Mouse (Mus musculus) megakaryocyte-erythroid progenitor cell, adult 5-6 weeks (primary cell): ENCODE measurements around the gene Slc16a9. TPM values are rescaled to one million over a fixed set of nuclear protein-coding genes. Genes with fewer than 3 reads are reported as not detected.

Experiments
- ATAC-seq: replicated peaks from 2 replicates; pipeline ENCODE4 v1.8.0; 2016; ENCODE audit warnings: mild to moderate bottlenecking, inconsistent platforms; ENCODE audit not compliant: severe bottlenecking, poor library complexity, low FRiP score, low TSS enrichment
- total RNA-seq, 2 experiments: library from RNA; stranded (forward) in 1 of 2; stranded (reverse) in 1 of 2; fragments of 200-1000, 215-1000 nt in 1 of 2; fragments of >200 nt in 1 of 2; fragmentation: Nextera tagmentation in 1 of 2; gene quantifications; 2 replicates each; pipeline ENCODE4 v1.2.3; 2014 to 2017

Gene Slc16a9
- total RNA-seq, 2 experiments from 2014 or later = not detected

DNA sequence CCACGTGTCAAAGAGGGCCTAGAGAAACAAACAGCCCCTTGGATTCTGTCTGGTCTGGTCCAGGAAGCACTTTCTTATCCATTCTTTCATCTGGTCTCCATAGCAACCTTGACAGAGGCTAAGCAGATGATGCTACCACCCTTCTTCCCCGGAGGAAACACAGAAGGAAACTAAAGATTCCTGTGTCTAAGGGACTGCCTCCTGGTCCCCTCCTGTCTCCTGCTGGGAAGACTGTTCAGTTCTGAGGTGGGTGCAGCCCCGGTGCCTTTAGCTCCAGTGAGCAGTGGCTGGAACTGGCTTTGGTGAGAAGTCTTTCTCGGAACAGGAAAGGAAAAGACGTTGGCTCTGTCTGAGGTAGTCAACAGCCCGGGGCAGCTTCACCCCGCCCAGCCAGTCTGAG is 47.1 kb downstream of the Slc16a9 start:
- no peak for ATAC-seq

DNA sequence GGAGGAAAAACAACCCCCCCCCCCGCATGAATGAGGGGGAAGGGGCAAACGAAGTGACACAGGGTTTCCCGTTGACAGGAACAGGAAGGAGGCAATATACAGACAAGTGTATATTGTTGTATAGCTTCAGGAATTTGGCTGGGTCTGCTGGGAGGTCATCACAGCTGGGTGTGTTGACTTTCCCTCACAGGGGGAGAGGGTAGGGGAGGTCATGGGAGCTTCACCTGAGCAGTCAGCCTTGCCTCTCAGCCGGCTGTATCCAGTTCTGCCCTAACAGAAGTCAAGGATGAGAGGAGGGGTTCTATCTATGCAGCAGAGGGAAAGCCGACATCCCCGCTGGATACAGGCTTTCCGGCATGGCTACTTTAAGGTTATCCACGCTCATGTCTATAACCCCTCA is 49.2 kb downstream of the Slc16a9 start:
- ATAC-seq = no peak

DNA sequence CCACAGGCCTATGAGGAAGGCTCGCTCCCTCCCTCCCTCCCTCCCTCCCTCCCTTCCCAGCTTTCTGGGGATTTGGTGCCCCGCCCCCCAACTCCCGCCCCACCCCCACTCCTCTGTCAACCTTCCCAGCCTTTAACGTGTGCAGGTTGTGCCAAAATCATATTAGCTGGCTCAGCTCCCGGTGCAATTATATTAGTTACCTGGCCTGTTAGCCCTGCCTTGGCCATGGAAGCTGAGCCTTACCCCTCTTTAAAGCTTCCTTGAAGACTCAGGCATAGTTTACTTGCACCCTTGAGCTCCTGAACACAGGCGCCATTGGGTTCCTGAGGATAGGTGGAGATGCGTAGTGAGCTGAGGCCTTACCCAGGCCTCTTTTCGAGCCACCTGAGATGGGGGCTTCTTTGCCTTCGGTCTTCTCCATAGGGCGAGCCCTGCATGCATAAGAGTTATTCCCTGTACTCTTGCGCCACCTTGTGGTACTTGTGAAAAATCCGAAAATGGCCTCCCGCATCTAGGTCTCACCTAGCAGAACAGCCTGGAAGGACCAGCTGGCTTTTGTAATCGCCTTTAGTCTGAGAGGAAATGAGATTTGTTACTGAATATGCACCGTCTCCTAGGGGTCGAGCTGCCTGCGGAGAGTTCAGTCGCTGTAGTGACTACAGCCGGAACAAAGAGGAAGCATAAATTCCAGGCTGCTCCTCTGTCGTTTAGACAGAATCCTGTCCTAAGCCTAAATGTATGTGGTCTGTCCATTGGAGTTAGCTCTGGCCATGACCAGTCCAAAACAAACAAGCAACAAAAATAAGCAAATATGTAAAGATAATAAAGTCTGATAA is 51.8 kb downstream of the Slc16a9 start:
- ATAC-seq = peak; percentile 94

DNA sequence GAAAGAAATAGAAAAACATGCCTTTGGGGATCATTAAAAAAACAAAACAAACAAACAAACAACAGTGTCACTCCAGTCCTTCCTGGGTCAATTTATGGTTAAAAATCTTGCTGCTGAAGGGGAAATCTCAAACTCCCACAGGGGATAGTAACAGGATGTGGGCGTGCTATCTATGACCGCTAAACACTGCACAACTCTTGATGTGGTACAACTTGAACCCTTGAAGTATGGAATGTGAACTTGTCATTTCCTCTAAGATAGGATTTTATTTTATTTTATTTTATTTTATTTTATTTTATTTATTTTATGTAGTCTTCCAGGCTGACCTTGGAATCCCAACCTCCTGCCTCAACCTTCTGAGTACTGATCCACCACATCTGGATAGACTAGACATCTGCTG is 54.2 kb downstream of the Slc16a9 start:
- ATAC-seq = no peak

DNA sequence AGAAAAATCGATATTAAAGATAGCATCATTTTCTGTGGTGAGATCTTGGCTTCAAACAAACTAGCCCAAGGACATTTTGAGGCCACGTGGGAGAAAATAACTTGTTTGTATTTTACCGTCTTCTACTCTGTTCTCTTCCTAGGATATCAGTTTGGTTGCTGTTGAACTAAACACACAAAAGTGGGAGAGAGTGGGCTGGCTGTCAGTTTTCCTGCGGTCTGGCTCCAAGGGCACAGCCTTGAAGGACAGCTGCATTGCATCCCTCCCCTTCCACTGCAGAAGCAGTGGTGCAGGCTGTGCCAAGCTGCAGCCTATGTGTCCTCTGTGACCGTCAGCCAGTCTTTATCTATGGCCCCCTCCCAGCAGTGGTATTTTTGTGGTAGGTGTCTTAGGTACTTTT is 54.8 kb downstream of the Slc16a9 start:
- ATAC-seq = no peak

DNA sequence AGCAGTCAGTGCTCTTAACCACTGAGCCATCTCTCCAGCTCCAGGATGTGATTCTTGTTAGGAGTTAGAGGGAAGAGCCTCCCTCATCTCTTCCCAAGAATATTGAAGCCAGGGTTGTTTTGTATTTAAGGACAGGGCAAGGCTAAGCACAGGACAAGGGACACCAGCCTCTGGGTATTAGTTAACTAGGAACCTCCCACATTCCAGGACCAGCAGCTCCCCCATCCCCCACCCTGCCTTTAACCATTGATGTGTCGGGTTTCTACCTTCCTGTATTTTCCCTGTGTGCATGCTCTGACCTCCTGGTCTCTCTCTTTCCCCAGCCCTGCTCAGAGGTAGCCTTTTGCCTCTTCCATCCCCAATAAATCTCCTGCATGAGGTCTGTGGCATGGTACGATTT is 56.3 kb downstream of the Slc16a9 start:
- ATAC-seq = no peak

DNA sequence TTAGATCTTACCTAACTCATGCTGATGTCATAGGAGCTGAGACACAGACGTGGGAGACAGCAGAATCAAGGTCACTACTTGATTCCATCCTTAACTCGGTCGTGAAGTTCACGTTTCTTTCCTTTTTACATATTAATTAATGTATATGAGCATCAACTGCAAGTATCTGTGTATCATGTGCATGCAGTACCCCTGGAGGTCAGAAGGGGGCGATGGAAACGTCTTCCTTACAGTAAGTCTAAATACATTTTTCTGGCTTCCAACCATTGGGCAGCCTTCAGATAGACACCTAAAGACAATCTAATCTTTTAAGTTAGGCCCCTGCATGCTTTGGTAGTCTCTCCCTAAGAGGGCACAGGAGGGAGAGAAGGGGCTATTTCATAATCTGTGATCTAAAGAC is 58.3 kb downstream of the Slc16a9 start:
- no peak for ATAC-seq

DNA sequence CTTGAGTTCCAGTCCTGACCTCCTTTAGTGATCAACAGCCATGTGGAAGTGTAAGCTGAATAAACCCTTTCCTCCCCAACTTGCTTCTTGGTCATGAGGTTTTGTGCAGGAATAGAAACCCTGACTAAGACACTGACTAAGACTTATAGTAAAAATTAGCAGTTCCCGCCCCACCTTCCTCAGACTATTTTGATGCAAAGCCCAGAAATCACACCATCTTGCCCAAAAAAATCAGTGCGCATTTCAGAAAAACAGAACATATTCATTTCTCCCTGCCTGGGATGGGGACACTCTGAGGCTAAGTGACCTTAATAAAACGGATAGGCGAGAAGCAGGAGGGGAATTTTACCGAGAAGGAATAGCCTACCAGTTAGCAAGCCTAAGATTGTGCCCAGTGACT is 60.8 kb downstream of the Slc16a9 start:
- ATAC-seq = no peak

DNA sequence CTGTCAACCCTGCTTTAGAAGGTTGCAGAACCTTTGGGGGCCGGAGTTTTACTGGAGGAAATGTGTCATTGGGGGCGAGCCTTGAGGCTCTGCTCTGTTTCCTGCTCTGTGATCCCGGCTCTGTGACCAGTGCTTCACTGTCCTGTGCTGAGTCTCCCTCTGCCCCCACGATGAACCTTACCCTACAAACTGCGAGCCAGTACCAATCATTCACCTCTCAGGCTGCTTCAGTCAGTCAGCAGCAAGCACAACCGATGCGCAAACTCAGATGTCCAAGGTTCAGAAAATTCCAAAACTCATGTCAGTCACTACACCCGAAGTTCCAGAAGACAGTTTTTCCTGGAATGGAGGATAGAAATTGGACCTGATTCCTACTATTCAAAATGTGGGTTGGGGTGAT is 64.5 kb downstream of the Slc16a9 start:
- ATAC-seq = no peak

DNA sequence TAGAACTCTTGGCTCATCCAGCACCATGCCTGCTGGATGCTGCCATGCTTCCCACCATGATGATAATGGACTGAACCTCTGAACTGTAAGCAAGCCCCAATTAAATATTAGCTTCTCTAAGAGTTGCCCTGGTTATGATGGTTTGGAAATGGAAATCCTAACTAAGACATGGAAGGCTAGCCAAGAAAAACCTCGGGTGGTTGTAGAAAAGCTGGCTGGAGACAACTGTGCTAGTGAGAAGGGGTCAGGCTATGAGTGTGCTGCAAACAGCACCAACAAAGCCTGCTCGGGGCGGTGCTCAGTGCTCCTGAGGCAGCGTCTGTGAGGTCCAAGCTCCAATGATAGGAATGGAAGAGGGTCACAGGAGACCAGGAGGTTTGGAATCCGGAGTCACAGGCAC is 65.7 kb downstream of the Slc16a9 start:
- no peak for ATAC-seq

DNA sequence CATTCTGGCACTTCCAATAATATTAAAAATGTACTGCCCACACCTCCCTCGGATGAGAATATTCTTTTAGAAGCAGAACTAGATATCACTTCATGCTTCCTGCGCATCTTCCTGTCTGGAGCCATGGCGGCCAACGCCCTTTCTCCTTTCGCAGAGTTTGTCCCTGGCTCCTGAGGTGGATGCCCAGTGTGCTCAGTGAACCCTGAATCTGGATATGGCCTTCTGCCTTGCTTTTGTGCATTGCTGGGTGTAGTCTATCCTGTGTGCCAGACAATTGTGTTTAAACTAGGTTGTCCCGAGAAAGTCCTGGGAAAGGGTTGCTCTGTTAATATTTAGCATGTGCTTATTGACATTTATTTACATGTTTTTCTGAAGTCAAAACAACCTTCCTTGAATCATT is 71.0 kb downstream of the Slc16a9 start:
- ATAC-seq = no peak

DNA sequence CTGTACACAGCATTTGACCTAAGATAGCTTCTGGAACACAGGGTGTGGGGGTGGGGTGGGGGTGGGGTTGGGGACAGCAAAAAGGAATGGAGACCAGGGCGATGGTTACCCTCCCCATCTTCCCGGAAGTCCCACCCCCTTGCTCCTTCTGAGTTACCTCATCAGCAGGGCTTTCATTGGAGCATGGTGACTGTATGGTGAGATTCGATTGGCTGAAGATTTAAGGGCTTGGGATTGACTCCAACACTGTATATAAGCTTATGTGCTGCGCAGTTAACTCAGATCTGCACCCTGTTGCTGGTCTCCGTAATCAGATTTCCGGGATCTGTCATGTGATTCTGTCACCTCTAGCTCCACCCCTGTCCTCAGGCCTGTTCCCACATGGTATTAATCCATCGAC is 72.0 kb downstream of the Slc16a9 start:
- no peak for ATAC-seq

DNA sequence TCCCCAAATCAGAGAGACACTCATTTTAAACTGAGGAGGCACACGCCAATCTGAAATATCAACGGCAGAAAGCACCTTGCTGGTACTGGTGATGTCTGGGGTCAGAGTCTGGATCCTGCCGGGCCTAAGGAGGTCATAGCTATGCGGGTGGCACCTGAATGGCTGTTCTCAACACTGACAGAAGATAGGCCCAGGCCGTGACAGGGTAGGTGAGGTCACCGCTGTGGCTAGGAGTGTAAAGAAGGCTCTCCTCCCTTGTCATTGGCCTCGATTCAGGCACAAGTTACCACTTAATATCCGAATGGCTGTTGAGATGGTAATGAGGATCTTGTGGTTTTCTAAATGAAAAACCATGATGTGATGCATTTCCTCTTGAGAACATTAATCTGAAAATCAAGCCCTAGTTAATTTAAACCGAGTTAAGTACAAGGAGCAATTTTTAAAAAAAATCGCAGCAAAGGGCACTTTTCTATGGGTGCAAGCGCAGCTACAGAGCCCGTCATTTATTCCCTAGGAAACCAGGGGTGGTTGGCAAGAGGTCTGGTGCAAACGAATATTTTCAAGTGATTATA is 72.6 kb downstream of the Slc16a9 start:
- ATAC-seq = no peak

DNA sequence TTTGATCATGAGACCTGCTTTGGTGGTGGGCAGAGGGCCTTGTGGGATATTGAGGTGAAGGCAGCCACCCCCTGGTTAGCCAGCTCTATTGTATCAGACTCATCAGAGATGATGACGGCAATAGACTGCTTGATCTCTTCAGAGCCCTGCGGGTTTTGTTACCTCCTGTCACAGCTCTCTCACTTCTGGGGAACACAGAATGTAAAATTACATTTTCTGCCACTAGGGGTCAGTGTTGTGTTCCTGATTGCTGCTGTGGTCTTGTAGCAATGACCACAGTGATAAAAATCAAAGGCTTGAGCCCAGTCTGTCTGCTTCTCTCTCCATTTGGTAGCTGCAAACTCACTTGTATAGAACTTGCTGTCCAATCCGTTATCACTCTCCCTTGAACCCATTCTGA is 73.7 kb downstream of the Slc16a9 start:
- peak; percentile 70 for ATAC-seq

DNA sequence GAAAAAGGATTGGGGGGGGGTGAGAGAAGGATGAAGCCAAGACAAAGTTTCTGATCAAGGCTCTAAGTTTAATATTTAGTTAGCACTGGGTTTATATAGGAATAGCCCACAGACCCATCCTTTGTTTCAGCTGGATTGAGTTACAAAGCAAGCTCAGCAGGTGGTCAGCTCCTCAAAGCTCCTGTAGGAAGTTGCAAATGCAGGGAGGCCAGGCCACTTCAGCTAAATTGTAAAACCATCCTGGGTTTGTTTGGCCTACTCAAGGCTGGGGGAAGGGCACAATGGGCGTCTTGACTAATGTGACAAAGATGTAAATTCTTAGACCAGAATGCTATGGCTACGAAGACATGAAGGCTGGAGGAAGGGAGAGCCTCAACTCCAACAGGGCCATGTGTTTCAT is 80.6 kb downstream of the Slc16a9 start:
- ATAC-seq = no peak

DNA sequence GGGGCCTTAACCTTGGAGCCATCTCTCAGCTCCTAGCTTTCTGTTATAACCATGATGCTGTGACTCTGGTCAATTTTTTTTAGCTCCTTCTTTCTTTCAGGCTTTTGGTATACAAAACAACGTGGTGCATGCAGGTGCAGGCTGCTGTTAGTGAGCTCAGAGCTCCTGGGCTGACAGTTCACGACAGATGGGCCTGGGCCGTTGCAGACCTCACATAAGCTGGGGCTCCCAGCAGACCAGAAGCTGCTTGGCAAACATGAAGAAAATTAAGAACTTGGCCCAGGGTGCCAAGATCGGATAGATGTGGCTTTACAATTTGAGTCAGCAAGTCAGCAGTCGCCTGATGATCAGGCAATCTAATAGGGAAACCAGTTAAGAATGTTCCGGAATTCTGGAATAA is 82.4 kb downstream of the Slc16a9 start:
- ATAC-seq = no peak

DNA sequence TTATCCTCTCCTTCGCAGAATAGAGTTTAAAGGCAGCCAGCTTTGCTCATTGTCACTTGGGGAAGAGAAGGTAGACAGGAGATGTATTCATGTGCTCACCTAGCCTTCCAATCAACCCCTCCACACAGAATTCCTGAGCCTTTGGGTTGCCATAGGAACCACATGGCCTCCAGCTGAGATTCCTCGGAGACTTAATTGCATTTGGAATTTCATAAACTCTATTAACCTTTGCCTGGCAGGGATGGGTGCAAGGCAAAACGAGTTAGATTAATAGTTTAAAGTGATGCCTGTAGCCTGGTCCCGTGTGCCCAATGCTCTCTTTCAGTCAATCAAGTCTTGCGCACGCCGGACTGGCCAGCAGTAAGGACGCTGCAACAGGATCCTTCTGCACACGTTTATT is 83.2 kb downstream of the Slc16a9 start:
- no peak for ATAC-seq

Other genes with a start within 250 kb of the Slc16a9 start
- gene Ccdc6, start 148.0 kb upstream of the Slc16a9 start, total RNA-seq (2014; fragmentation: Nextera tagmentation) = 48.6 and 59.4 TPM in 2 replicates
- 22.7 and 29.6 TPM in 2 replicates for gene Ccdc6, start 148.0 kb upstream of the Slc16a9 start, total RNA-seq (2017)
- gene Mrln, start 40.4 kb upstream of the Slc16a9 start, total RNA-seq (2014; fragmentation: Nextera tagmentation) = not detected in 2 replicates
- not detected in 2 replicates for gene Mrln, start 40.4 kb upstream of the Slc16a9 start, total RNA-seq (2017)
- gene Fam13c, start 195.4 kb downstream of the Slc16a9 start, total RNA-seq (2014; fragmentation: Nextera tagmentation) = not detected in 2 replicates
- not detected in 2 replicates for gene Fam13c, start 195.4 kb downstream of the Slc16a9 start, total RNA-seq (2017)